In genomic region chr12:77949474-77950017, GRCm38 (mm10) we compare ENCODE assay signal across 8 mouse cellular contexts.
DNase-seq lines count a peak whose midpoint lies in the region; ATAC-seq and TF ChIP-seq lines count a peak whose summit lies in the region.

No protein-coding gene starts in this region.

- DNase-seq in urinary bladder, postnatal 14 days (ENCODE audit: low spot score): peak; percentile 40
- no peak for DNase-seq in urinary bladder, postnatal 10 days (ENCODE audit: low spot score)
- DNase-seq in forebrain, postnatal 0 days: peak; percentile 76
- peak; percentile 9 for DNase-seq in kidney, adult 18-20 months
- peak; percentile 44 to 51 for DNase-seq in left cerebral cortex, postnatal 25 days (ENCODE audit: low spot score in 2 of 2)
- no peak for DNase-seq in gastrocnemius, postnatal 36 days

- 19% methylated on average over 16 of the region's 16 CpGs for WGBS in forebrain, postnatal 0 days
- 10% methylated on average over 16 of the region's 16 CpGs for WGBS in small intestine, adult 2 months

- H3K4me3 ChIP-seq in forebrain, postnatal 0 days (ENCODE audit: low read depth, low read length): peak overlapping the region; percentile 24
- peak overlapping the region; percentile 10; the same call in 1 of the 2 replicates for H3K4me3 ChIP-seq in small intestine, adult 2 months (ENCODE audit: low read depth, low read length)

- no peak for TF ChIP-seq CTCF in forebrain, postnatal 0 days (IDR thresholded peaks at IDR 0.05; ENCODE audit: low read depth)
- TF ChIP-seq CTCF in small intestine, adult 2 months (IDR thresholded peaks at IDR 0.05; ENCODE audit: extremely low read depth, insufficient read length, insufficient replicate concordance, low read depth, low read length): no peak

- peak; percentile 84 for ATAC-seq in forebrain, postnatal 0 days
- peak; percentile 39; the same call in 1 of the 2 replicates for ATAC-seq in megakaryocyte progenitor cell, adult 5-6 weeks (replicated peaks; ENCODE audit: poor library complexity)

- no peak for TF ChIP-seq POLR2A in small intestine, adult 2 months (IDR thresholded peaks at IDR 0.05; ENCODE audit: low read depth, low read length)

- H3K36me3 ChIP-seq in forebrain, postnatal 0 days (ENCODE audit: insufficient read depth): no peaks in the 10 kb centered on the region
- no peaks in the 10 kb centered on the region for H3K36me3 ChIP-seq in small intestine, adult 2 months (ENCODE audit: control insufficient read depth, insufficient read depth, low read length)

- peak overlapping the region; percentile 53 for H3K4me2 ChIP-seq in forebrain, postnatal 0 days (ENCODE audit: low read depth)

- peak overlapping the region; percentile 54; the same call in 1 of the 2 replicates for H3K27ac ChIP-seq in forebrain, postnatal 0 days (ENCODE audit: low read depth, low read length)
- H3K27ac ChIP-seq in small intestine, adult 2 months (ENCODE audit: insufficient read depth, low read depth, low read length): no peak overlapping the region

- H3K9me3 ChIP-seq in forebrain, postnatal 0 days (ENCODE audit: low read length): no peaks in the 10 kb centered on the region

- no peaks in the 10 kb centered on the region for H3K4me1 ChIP-seq in forebrain, postnatal 0 days (ENCODE audit: insufficient read depth)
- H3K4me1 ChIP-seq in small intestine, adult 2 months (ENCODE audit: control insufficient read depth, insufficient read depth, insufficient read length, low read length): peaks cover 4% of the 10 kb centered on the region; the same call in 1 of the 2 replicates

- H3K27me3 ChIP-seq in forebrain, postnatal 0 days (ENCODE audit: insufficient read depth, low read length): no peaks in the 10 kb centered on the region; the same call in 1 of the 2 replicates
- H3K27me3 ChIP-seq in small intestine, adult 2 months (ENCODE audit: control insufficient read depth, insufficient read depth, low read length): no peaks in the 10 kb centered on the region

- peak overlapping the region; percentile 40; the same call in 1 of the 2 replicates for H3K9ac ChIP-seq in forebrain, postnatal 0 days

- intact Hi-C loops in left cerebral cortex, postnatal 25 days (cut with DNase I): no loop called here
- intact Hi-C loops in gastrocnemius, postnatal 36 days (cut with DNase I): no loop called here

Comparison
In these comparisons a context has a peak if more than half of its experiments do, and no peak if none do; other contexts are left out.
1. DNase-seq: peak in urinary bladder, postnatal 14 days (single experiment), forebrain, postnatal 0 days (single experiment), kidney, adult 18-20 months (single experiment) and left cerebral cortex, postnatal 25 days (2 of 2); none in urinary bladder, postnatal 10 days (single experiment) and gastrocnemius, postnatal 36 days (0 of 2).